Mouse (Mus musculus) MEL (cell line): Measurements from ENCODE around the gene Gtf2i.

Source experiments
- CHD2 ChIP-seq: IDR thresholded peaks from 2 replicates; pipeline ENCODE4 v1.6.1; 2011; ENCODE audit warnings: low read length, improper control_type of control experiment
- CTCF ChIP-seq, 3 experiments: IDR thresholded peaks in 2 of 3; conservative IDR thresholded peaks in 1 of 3; 2 replicates each; pipeline ENCODE4 v1.5.1; 2011 to 2012; ENCODE audit warnings: low read length in 3 of 3, low read depth in 2 of 3, mild to moderate bottlenecking in 2 of 3, improper control_type of control experiment in 1 of 3, inconsistent platforms in 1 of 3, mixed read lengths in 1 of 3, moderate library complexity in 1 of 3; ENCODE audit not compliant: control insufficient read depth in 1 of 3, insufficient read depth in 1 of 3, poor library complexity in 1 of 3, severe bottlenecking in 1 of 3
- GABPA ChIP-seq: IDR thresholded peaks from 2 replicates; pipeline ENCODE4 v1.6.1; 2012; ENCODE audit warnings: low read depth, mild to moderate bottlenecking, inconsistent platforms, low read length, improper control_type of control experiment, moderate library complexity
- GATA1 ChIP-seq: IDR thresholded peaks from 2 replicates; pipeline ENCODE4 v1.6.1; 2011; ENCODE audit warnings: low read depth, low read length, improper control_type of control experiment
- MEF2A ChIP-seq: IDR thresholded peaks from 2 replicates; pipeline ENCODE4 v1.6.1; 2014; ENCODE audit warnings: low read depth, mild to moderate bottlenecking, inconsistent platforms, low read length, improper control_type of control experiment; ENCODE audit not compliant: poor library complexity, insufficient replicate concordance, severe bottlenecking; ENCODE audit errors: extremely low read depth
- POLR2A ChIP-seq, 2 experiments: IDR thresholded peaks; 2 replicates each; pipeline ENCODE4 v1.6.1; 2011 to 2012; ENCODE audit warnings: low read length in 2 of 2, mild to moderate bottlenecking in 2 of 2, control low read depth in 1 of 2, improper control_type of control experiment in 1 of 2, low read depth in 1 of 2, moderate library complexity in 1 of 2; ENCODE audit not compliant: control insufficient read depth in 1 of 2, insufficient read depth in 1 of 2, poor library complexity in 1 of 2
- POLR2AphosphoS2 ChIP-seq: IDR thresholded peaks from 2 replicates; pipeline ENCODE4 v1.6.1; 2011; ENCODE audit warnings: low read length, improper control_type of control experiment
- RAD21 ChIP-seq: IDR thresholded peaks from 2 replicates; pipeline ENCODE4 v1.6.1; 2011; ENCODE audit warnings: mild to moderate bottlenecking, low read depth, low read length, improper control_type of control experiment
- SIN3A ChIP-seq: IDR thresholded peaks from 2 replicates; pipeline ENCODE4 v1.6.1; 2012; ENCODE audit warnings: low read length, improper control_type of control experiment, inconsistent platforms
- TAL1 ChIP-seq: IDR thresholded peaks from 2 replicates; pipeline ENCODE4 v1.6.1; 2012; ENCODE audit warnings: mild to moderate bottlenecking, inconsistent platforms, low read length, moderate library complexity, mixed read lengths
- TBP ChIP-seq: IDR thresholded peaks from 2 replicates; pipeline ENCODE4 v1.8.0; 2011; ENCODE audit warnings: low read depth, low read length, improper control_type of control experiment
- TCF12 ChIP-seq: IDR thresholded peaks from 2 replicates; pipeline ENCODE4 v1.6.1; 2014; ENCODE audit warnings: low read depth, mild to moderate bottlenecking, inconsistent platforms, low read length, improper control_type of control experiment, moderate library complexity
- UBTF ChIP-seq: IDR thresholded peaks from 2 replicates; pipeline ENCODE4 v1.6.1; 2012; ENCODE audit warnings: low read depth, mild to moderate bottlenecking, inconsistent platforms, low read length, improper control_type of control experiment, moderate library complexity, borderline replicate concordance; ENCODE audit not compliant: insufficient read depth
- USF1 ChIP-seq: IDR thresholded peaks from 2 replicates; pipeline ENCODE4 v1.6.1; 2014; ENCODE audit warnings: low read depth, mild to moderate bottlenecking, inconsistent platforms, low read length, improper control_type of control experiment, moderate library complexity

DNA sequence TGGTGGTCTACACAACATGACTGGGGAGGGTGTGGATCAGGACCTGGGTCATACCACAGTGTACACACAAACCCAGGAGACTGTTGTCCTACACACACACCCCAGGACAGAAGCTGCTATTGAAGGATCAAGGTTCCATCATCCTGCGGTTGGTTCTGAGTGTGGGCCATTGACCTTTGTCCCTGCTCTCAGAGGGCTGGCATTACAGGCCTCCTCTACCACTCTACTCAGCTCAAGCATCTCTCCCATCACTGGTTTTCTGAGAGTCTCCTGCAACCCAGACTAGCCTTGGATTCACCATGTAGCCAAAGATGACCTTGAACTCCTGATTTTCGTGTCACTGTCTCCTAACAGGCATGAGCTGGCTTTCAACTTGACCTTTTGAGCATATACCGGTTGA lies 78.3 kb downstream of the Gtf2i start:
- TF ChIP-seq UBTF (no peak), RAD21 (no peak), POLR2A (IDR thresholded peaks at IDR 0.05; ENCODE audit: control insufficient read depth in 1 of 2, insufficient read depth in 1 of 2, low read depth in 1 of 2, low read length in 2 of 2, poor library complexity in 1 of 2) (no peak), GATA1 (no peak), CHD2 (no peak), POLR2AphosphoS2 (no peak), MEF2A (no peak), CTCF (IDR thresholded peaks at IDR 0.05 in 2 of 3, conservative IDR thresholded peaks at IDR 0.05 in 1 of 3; ENCODE audit: control insufficient read depth in 1 of 3, insufficient read depth in 1 of 3, low read depth in 2 of 3, low read length in 3 of 3, poor library complexity in 1 of 3, severe bottlenecking in 1 of 3) (no peak), GABPA (no peak), TAL1 (no peak), TBP (no peak), TCF12 (no peak), USF1 (no peak), SIN3A (no peak)
